Mouse (Mus musculus) megakaryocyte, embryonic 14.5 days (primary cell): Measurements from ENCODE around the gene Maged2.

ENCODE experiments used
- FLI1 ChIP-seq: IDR thresholded peaks from 2 replicates; pipeline ENCODE4 v1.6.1; 2012; ENCODE audit warnings: low read length, inconsistent platforms, mixed read lengths
- GATA1 ChIP-seq: IDR thresholded peaks from 3 replicates; pipeline ENCODE4 v1.6.1; 2012; ENCODE audit warnings: mixed read lengths, low read length, inconsistent platforms, borderline replicate concordance

DNA sequence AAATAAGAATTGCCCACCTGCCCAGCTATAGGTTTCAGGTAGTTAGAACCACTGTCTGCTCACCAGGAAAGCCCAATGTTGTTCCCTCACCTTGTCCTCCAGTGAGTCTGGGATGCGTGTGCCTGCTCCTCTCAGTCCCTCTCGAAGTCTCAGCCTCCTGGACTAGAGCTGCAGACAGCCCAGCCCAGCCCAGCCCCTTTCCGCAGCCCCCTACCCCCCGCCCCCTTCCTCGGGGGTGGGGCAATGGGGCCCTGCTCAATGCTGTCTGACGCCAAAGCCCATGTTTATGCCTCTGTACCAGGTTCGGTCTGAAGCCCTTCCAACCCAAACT lies at the start of gene Maged2:
- TF ChIP-seq FLI1: no peak
- TF ChIP-seq GATA1: no peak
